In the genomic region with DNA sequence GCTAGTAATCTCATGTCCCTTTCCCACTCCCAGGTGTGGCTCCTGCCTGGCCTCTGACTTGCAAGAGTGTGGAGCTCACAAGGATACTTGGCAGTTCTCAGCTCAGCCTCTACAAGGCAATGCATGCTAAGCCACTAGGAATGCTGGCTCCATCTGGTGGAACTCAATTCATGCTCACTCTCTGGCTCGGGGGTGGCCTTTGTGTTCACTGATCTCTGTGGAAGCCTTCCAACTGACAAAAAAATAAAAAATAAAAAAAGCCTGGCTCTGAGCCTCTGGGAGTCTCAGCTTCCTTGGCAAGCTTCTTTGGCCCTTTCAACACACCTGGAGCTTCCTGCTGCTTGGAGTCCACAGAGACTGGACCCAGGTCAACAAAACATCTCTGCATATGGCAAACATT, we compare ENCODE assay signal across 8 mouse cellular contexts.
DNase-seq lines count a peak whose midpoint lies in the region; ATAC-seq lines count a peak whose summit lies in the region.

No protein-coding gene starts in this region.

- no peak overlapping the region for H3K4me3 ChIP-seq in neural tube, embryonic 11.5 days (ENCODE audit: low read depth, low read length)
- H3K4me3 ChIP-seq in midbrain, embryonic 15.5 days: no peak overlapping the region

- no peak overlapping the region for H3K27ac ChIP-seq in neural tube, embryonic 11.5 days (ENCODE audit: low read depth, low read length)
- H3K27ac ChIP-seq in midbrain, embryonic 15.5 days: no peak overlapping the region

- no peaks in the 10 kb centered on the region for H3K27me3 ChIP-seq in neural tube, embryonic 11.5 days (ENCODE audit: control insufficient read depth, insufficient read depth, low read length)
- no peaks in the 10 kb centered on the region for H3K27me3 ChIP-seq in midbrain, embryonic 15.5 days (replicated peaks)

- WGBS in neural tube, embryonic 11.5 days: 77% methylated on average over 1 of the region's 1 CpGs
- WGBS in midbrain, embryonic 15.5 days: 18% methylated on average over 1 of the region's 1 CpGs

- H3K4me2 ChIP-seq in neural tube, embryonic 11.5 days (ENCODE audit: low read depth): no peak overlapping the region
- H3K4me2 ChIP-seq in midbrain, embryonic 15.5 days: no peak overlapping the region

- no peak overlapping the region for H3K9ac ChIP-seq in neural tube, embryonic 11.5 days (ENCODE audit: low read length)
- no peak overlapping the region for H3K9ac ChIP-seq in midbrain, embryonic 15.5 days

- H3K4me1 ChIP-seq in neural tube, embryonic 11.5 days (ENCODE audit: control insufficient read depth, insufficient read depth, low read length): no peaks in the 10 kb centered on the region
- H3K4me1 ChIP-seq in midbrain, embryonic 15.5 days: 0 out of 2 replicates have a peak, but pooled peaks cover 3% of the 10 kb centered on the region

- no peak for DNase-seq in frontal cortex, postnatal 14 days (ENCODE audit: low spot score in 2 of 2)
- peak; percentile 30 for DNase-seq in neural tube, embryonic 11.5 days (ENCODE audit: low spot score)
- DNase-seq in neural tube, embryonic 10.5 days (ENCODE audit: extremely low spot score, low spot score): no peak
- peak; percentile 52 for DNase-seq in heart, postnatal 4 days

- ATAC-seq in frontal cortex, adult (ENCODE audit: low TSS enrichment): peak; percentile 70
- ATAC-seq in neural tube, embryonic 11.5 days (ENCODE audit: insufficient read depth, low FRiP score, low TSS enrichment): no peak
- ATAC-seq in midbrain, embryonic 15.5 days (replicated peaks): peak; percentile 70
- ATAC-seq in monocyte, adult 5-6 weeks (replicated peaks; ENCODE audit: insufficient number of reproducible peaks, low FRiP score, low TSS enrichment, poor library complexity, severe bottlenecking): no peak
- no peak for ATAC-seq in inflammation-experienced regulatory T-cells, adult 6 months

- H3K36me3 ChIP-seq in neural tube, embryonic 11.5 days (ENCODE audit: control insufficient read depth, insufficient read depth, low read length): no peaks in the 10 kb centered on the region
- H3K36me3 ChIP-seq in midbrain, embryonic 15.5 days (replicated peaks): no peaks in the 10 kb centered on the region

- no peaks in the 10 kb centered on the region for H3K9me3 ChIP-seq in neural tube, embryonic 11.5 days (ENCODE audit: control insufficient read depth, low read length)
- no peaks in the 10 kb centered on the region for H3K9me3 ChIP-seq in midbrain, embryonic 15.5 days

Comparison
In these comparisons a context has a peak if more than half of its experiments do, and no peak if none do; other contexts are left out.
1. DNase-seq: peak in neural tube, embryonic 11.5 days (single experiment) and heart, postnatal 4 days (single experiment); none in frontal cortex, postnatal 14 days (0 of 2) and neural tube, embryonic 10.5 days (single experiment).
2. ATAC-seq: peak in frontal cortex, adult (single experiment) and midbrain, embryonic 15.5 days (single experiment); none in neural tube, embryonic 11.5 days (single experiment), monocyte, adult 5-6 weeks (single experiment) and inflammation-experienced regulatory T-cells, adult 6 months (single experiment).